Mouse (Mus musculus) heart, embryonic 12.5 days (tissue): Measurements from ENCODE around the gene Fam81a. TPM values are rescaled to one million over a fixed set of nuclear protein-coding genes. Genes with fewer than 3 reads are reported as not detected.

ENCODE experiments used
- ATAC-seq: fragments of 200-750 bp; cut with Nextera tagmentation; 2 replicates; pipeline ENCODE4 v1.8.0; 2017; ENCODE audit warnings: moderate TSS enrichment, moderate library complexity; ENCODE audit not compliant: insufficient number of reproducible peaks, low FRiP score
- H3K27ac ChIP-seq: fragments of 300-500 bp; sonication (generic); 2 replicates; pipeline ENCODE4 v1.5.1; 2016; ENCODE audit warnings: mild to moderate bottlenecking, moderate library complexity; ENCODE audit not compliant: poor library complexity, severe bottlenecking
- H3K27me3 ChIP-seq: fragments of 300-500 bp; sonication (generic); replicated peaks from 2 replicates; pipeline ENCODE4 v1.6.1; 2016; ENCODE audit warnings: mild to moderate bottlenecking, moderate library complexity
- H3K36me3 ChIP-seq: fragments of 300-500 bp; sonication (generic); 2 replicates; pipeline ENCODE4 v1.6.1; 2016; ENCODE audit warnings: mild to moderate bottlenecking, moderate library complexity
- H3K4me1 ChIP-seq: fragments of 300-500 bp; sonication (generic); replicated peaks from 2 replicates; pipeline ENCODE4 v1.6.1; 2016; ENCODE audit warnings: mild to moderate bottlenecking
- H3K4me2 ChIP-seq: fragments of 300-500 bp; sonication (generic); 2 replicates; pipeline ENCODE4 v1.6.1; 2016; ENCODE audit warnings: mild to moderate bottlenecking, moderate library complexity
- H3K4me3 ChIP-seq: fragments of 300-500 bp; sonication (generic); 2 replicates; pipeline ENCODE4 v1.5.1; 2016; ENCODE audit warnings: mild to moderate bottlenecking
- H3K9ac ChIP-seq: fragments of 300-500 bp; sonication (generic); 2 replicates; pipeline ENCODE4 v1.6.1; 2016; ENCODE audit warnings: mild to moderate bottlenecking, moderate library complexity
- H3K9me3 ChIP-seq: fragments of 300-500 bp; sonication (generic); replicated peaks from 2 replicates; pipeline ENCODE4 v1.6.1; 2016; ENCODE audit warnings: mild to moderate bottlenecking, moderate library complexity
- WGBS: fragments of 180-500 bp; shearing (Covaris S2); methylation state at CpG from one replicate; pipeline ENCODE4 v1.1.7; 2016; 5-methylcytosine and 5-hydroxymethylcytosine counted together
- polyA plus RNA-seq: library from polyadenylated mRNA; unstranded; fragments of >200 nt; fragmentation: Nextera tagmentation; extraction: Ambion mirVana; gene quantifications from 2 replicates; pipeline ENCODE4 v1.2.1, GENCODE M21; 2016

The Fam81a gene
- polyA plus RNA-seq, 1 experiment from 2014 or later = 31.5 TPM

GRCm38 (mm10) chr9:70039597-70040385 is 102.6 kb downstream of the Fam81a start:
- Histone ChIP-seq H3K36me3 (no peaks in the 10 kb centered on the region), H3K4me3 (no peak overlapping the region), H3K9me3 (peaks cover 3% of the 10 kb centered on the region; the same call in 1 of the 2 replicates), H3K27me3 (no peaks in the 10 kb centered on the region), H3K9ac (no peak overlapping the region), H3K27ac (no peak overlapping the region), H3K4me2 (no peak overlapping the region), H3K4me1 (0 out of 2 replicates have a peak, but pooled peaks cover 5% of the 10 kb centered on the region)
- 82% methylated on average over 6 of the region's 6 CpGs for WGBS
- no peak for ATAC-seq

Other genes starting within 250 kb of the Fam81a start
- gene Bnip2, start 153.1 kb downstream of the Fam81a start, polyA plus RNA-seq = 119 and 127 TPM in 2 replicates
- gene Gtf2a2, start 130.0 kb downstream of the Fam81a start, polyA plus RNA-seq = 148 TPM in 2 replicates
- gene Gcnt3, start 104.5 kb downstream of the Fam81a start, polyA plus RNA-seq = not detected in 2 replicates
- 15.2 and 16.2 TPM in 2 replicates for gene Myo1e, start 64.8 kb upstream of the Fam81a start, polyA plus RNA-seq